Mouse (Mus musculus) midbrain, embryonic 12.5 days (tissue): ENCODE data around the gene Fzr1. TPM values are rescaled to one million over a fixed set of nuclear protein-coding genes. Genes with fewer than 3 reads are reported as not detected.

Experiments
- ATAC-seq: fragments of 200-750 bp; cut with Nextera tagmentation; 2 replicates; pipeline ENCODE4 v1.8.0; 2017; ENCODE audit warnings: low read depth, moderate TSS enrichment, moderate library complexity; ENCODE audit not compliant: low FRiP score
- H3K27ac ChIP-seq: fragments of 300-500 bp; sonication (generic); replicated peaks from 2 replicates; pipeline ENCODE4 v1.5.1; 2016; ENCODE audit warnings: mild to moderate bottlenecking
- H3K27me3 ChIP-seq: fragments of 300-500 bp; sonication (generic); 2 replicates; pipeline ENCODE4 v1.6.1; 2016; ENCODE audit warnings: mild to moderate bottlenecking
- H3K36me3 ChIP-seq: fragments of 300-500 bp; sonication (generic); 2 replicates; pipeline ENCODE4 v1.6.1; 2016
- H3K4me1 ChIP-seq: fragments of 300-500 bp; sonication (generic); 2 replicates; pipeline ENCODE4 v1.6.1; 2016
- H3K4me2 ChIP-seq: fragments of 300-500 bp; sonication (generic); replicated peaks from 2 replicates; pipeline ENCODE4 v1.6.1; 2016; ENCODE audit warnings: mild to moderate bottlenecking, moderate library complexity
- H3K4me3 ChIP-seq: fragments of 300-500 bp; sonication (generic); 2 replicates; pipeline ENCODE4 v1.5.1; 2016; ENCODE audit warnings: mild to moderate bottlenecking
- H3K9ac ChIP-seq: fragments of 300-500 bp; sonication (generic); replicated peaks from 2 replicates; pipeline ENCODE4 v1.6.1; 2016; ENCODE audit warnings: mild to moderate bottlenecking, moderate library complexity
- H3K9me3 ChIP-seq: fragments of 300-500 bp; sonication (generic); 2 replicates; pipeline ENCODE4 v1.6.1; 2016; ENCODE audit warnings: mild to moderate bottlenecking
- WGBS: fragments of 180-500 bp; shearing (Covaris S2); methylation state at CpG from one replicate; pipeline ENCODE4 v1.1.7; 2016; 5-methylcytosine and 5-hydroxymethylcytosine counted together
- polyA plus RNA-seq: library from polyadenylated mRNA; unstranded; fragments of >200 nt; fragmentation: Nextera tagmentation; extraction: Ambion mirVana; gene quantifications from 2 replicates; pipeline ENCODE4 v1.2.1, GENCODE M21; 2016

The Fzr1 gene
- polyA plus RNA-seq, 1 experiment from 2014 or later: 135 TPM

DNA sequence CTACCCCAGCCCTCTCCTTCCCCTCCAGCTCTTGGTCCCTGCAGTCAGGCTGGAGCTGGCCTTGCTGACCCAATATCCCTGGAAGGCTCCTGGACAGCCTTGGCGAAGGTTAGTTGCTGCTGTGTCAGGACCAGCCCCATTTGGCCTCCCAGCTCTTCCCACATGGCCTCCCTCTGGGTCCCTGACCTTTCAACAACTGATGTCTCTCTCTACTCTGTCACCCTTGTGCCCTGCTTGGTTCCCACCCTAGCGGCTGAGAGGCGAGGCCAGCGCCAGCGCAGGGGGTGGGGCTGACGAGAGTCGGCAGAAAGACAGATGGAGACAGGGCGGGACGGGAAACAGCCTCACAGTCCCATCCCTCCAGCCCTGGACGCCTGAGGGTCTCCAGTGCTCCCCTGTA lies 49.9 kb downstream of the Fzr1 start, which contains the start of gene Tbxa2r:
Tbxa2r (plus strand) TSS at position 346 of the 400 bp plus-strand sequence.
- no peak for ATAC-seq
- H3K27me3 ChIP-seq: peaks cover 24% of the 10 kb centered on the region
- H3K9ac ChIP-seq: no peak within 1 kb of the TSS
- peaks cover 41% of the 10 kb centered on the region for H3K36me3 ChIP-seq
- no peaks in the 10 kb centered on the region for H3K9me3 ChIP-seq
- H3K4me1 ChIP-seq: 0 out of 2 replicates have a peak, but pooled peaks cover 3% of the 10 kb centered on the region
- H3K4me3 ChIP-seq: no peak within 1 kb of the TSS
- 19% methylated on average over 10 of the region's 10 CpGs for WGBS
- H3K27ac ChIP-seq: 0 out of 2 replicates have a peak within 1 kb of the TSS, but pooled peaks have one; percentile 25
- no peak within 1 kb of the TSS for H3K4me2 ChIP-seq

DNA sequence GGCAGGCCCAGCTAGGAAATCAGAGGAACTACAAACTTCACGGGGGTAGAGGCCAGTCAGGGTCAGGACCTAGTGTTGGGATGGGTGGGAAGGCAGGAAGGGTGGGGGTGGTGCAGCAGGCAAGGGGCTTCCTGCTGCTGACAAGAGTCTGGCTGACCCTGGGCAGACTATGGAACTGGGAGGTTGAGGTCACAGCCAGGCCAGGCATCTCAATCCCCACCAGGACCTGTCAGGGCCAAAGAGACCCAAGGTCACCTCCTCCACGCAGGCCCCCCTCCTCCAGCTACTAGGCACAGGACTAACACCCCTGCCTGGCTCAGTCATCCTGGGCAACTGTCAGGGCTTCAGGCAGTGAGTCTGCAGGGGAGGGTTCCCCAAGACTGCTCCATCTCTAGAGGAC lies 50.4 kb downstream of the Fzr1 start:
- Histone ChIP-seq H3K4me2 (no peak overlapping the region), H3K4me1 (0 out of 2 replicates have a peak, but pooled peaks cover 3% of the 10 kb centered on the region), H3K9me3 (no peaks in the 10 kb centered on the region), H3K4me3 (no peak overlapping the region), H3K36me3 (peaks cover 46% of the 10 kb centered on the region), H3K27ac (0 out of 2 replicates have a peak overlapping the region, but pooled peaks have one; percentile 25), H3K9ac (no peak overlapping the region), H3K27me3 (peaks cover 20% of the 10 kb centered on the region)
- ATAC-seq: no peak
- 60% methylated on average over 2 of the region's 2 CpGs for WGBS

DNA sequence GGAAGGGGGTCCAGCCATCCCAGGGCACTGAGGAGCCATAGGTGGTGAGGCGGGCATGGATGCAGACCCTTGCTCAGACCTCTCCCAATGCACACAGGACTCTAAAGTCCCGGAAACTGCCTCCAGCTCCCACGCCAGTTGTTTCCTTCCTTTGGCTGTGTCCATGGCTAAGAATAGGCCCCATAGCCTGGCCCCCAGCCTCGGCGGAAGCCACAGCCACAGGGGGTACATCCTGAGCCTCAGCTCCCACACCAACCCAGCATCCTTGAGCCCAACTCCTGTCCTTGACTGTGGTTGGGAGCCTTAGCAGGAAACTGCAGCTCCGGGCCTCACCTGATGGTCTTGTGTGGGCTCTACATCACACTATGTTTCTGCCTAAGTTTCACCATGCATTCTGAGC lies 51.5 kb downstream of the Fzr1 start:
- Histone ChIP-seq H3K36me3 (peaks cover 53% of the 10 kb centered on the region), H3K27me3 (peaks cover 9% of the 10 kb centered on the region), H3K27ac (no peak overlapping the region), H3K9ac (no peak overlapping the region), H3K4me2 (no peak overlapping the region), H3K9me3 (no peaks in the 10 kb centered on the region), H3K4me1 (peaks cover 7% of the 10 kb centered on the region), H3K4me3 (no peak overlapping the region)
- WGBS: 86% methylated on average over 6 of the region's 6 CpGs
- ATAC-seq: no peak

DNA sequence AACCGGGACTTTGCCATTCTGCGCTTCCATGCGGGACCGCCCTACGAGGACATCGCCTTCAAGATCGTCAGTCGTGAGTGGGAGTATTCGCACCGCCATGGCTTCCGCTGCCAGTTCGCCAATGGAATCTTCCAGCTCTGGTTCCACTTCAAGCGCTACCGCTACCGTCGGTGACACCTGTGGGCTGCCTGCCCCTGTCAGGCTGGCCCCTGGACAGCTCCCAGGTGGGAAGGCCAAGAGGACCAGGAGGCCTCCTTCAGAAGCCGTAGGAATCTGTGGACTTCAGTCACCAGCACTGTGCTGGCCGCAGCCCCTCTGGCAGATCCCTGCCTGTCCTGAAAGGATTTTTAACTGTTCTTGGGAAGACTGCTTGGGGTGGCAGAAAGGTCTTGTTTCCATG lies 52.5 kb downstream of the Fzr1 start:
- no peak overlapping the region for H3K4me3 ChIP-seq
- H3K4me1 ChIP-seq: peaks cover 11% of the 10 kb centered on the region
- peaks cover 4% of the 10 kb centered on the region; the same call in 1 of the 2 replicates for H3K27me3 ChIP-seq
- no peak overlapping the region for H3K9ac ChIP-seq
- peaks cover 53% of the 10 kb centered on the region for H3K36me3 ChIP-seq
- no peak overlapping the region for H3K4me2 ChIP-seq
- no peak overlapping the region for H3K27ac ChIP-seq
- WGBS: 97% methylated on average over 18 of the region's 18 CpGs
- ATAC-seq: no peak
- H3K9me3 ChIP-seq: no peaks in the 10 kb centered on the region

DNA sequence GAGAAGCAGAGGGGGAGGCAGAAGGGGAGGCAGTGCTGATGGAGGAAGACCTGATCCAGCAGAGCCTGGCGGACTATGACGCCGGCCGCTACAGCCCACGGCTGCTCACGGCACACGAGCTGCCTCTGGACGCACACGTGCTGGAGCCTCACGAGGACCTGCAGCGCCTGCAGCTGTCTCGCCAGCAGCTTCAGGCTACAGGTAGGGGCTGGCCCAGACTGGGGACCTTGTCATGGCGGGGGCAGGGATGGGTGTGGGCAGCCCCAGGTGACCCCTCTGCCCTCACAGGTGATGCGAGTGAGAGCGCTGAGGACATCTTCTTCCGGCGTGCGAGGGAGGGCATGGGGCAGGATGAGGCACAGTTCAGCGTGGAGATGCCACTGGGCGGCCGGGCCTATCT lies 53.1 kb downstream of the Fzr1 start:
- H3K9me3 ChIP-seq: no peaks in the 10 kb centered on the region
- no peaks in the 10 kb centered on the region; the same call in 1 of the 2 replicates for H3K27me3 ChIP-seq
- no peak for ATAC-seq
- H3K4me3 ChIP-seq: 0 out of 2 replicates have a peak overlapping the region, but pooled peaks have one; percentile 3
- H3K27ac ChIP-seq: no peak overlapping the region
- H3K4me1 ChIP-seq: peaks cover 11% of the 10 kb centered on the region
- no peak overlapping the region for H3K9ac ChIP-seq
- WGBS: 92% methylated on average over 21 of the region's 21 CpGs
- H3K36me3 ChIP-seq: peaks cover 53% of the 10 kb centered on the region
- H3K4me2 ChIP-seq: no peak overlapping the region

DNA sequence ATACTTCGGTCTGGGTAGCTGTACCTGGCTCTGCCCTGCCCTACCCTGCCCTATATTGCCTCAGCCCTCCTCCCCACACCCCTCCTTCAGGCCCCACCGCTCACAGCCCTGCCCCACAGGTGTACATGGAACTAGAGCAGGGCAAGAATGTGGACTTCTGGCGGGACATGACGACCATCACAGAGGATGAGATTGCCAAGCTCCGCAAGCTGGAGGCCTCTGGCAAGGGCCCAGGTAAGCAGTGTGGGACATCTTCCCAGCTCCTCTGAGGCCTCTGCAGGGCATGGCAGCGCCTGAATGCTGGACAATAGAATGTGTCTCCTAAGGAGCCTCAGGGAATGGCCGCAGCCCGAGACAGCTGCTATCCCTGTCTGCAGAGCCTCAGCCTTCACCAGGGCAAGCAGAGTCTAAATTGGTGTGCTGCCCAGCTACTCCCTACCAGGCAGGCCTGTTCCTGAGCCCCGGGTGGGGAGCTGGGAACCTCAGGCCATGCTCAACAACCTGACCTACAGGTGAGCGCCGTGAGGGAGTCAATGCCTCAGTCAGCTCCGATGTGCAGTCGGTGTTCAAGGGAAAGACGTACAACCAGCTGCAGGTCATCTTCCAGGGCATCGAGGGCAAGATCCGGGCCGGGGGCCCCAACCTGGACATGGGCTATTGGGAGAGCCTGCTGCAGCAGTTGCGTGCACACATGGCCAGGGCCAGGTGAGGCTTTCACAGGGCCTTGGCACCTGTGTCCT lies 54.4 kb downstream of the Fzr1 start:
- whole genome bisulfite sequencing: 94% methylated on average over 18 of the region's 18 CpGs
- Histone ChIP-seq H3K9me3 (no peaks in the 10 kb centered on the region), H3K4me2 (no peak overlapping the region), H3K27me3 (no peaks in the 10 kb centered on the region; the same call in 1 of the 2 replicates), H3K4me1 (peaks cover 22% of the 10 kb centered on the region), H3K4me3 (no peak overlapping the region), H3K36me3 (peaks cover 53% of the 10 kb centered on the region), H3K9ac (no peak overlapping the region), H3K27ac (no peak overlapping the region)
- ATAC-seq: no peak

DNA sequence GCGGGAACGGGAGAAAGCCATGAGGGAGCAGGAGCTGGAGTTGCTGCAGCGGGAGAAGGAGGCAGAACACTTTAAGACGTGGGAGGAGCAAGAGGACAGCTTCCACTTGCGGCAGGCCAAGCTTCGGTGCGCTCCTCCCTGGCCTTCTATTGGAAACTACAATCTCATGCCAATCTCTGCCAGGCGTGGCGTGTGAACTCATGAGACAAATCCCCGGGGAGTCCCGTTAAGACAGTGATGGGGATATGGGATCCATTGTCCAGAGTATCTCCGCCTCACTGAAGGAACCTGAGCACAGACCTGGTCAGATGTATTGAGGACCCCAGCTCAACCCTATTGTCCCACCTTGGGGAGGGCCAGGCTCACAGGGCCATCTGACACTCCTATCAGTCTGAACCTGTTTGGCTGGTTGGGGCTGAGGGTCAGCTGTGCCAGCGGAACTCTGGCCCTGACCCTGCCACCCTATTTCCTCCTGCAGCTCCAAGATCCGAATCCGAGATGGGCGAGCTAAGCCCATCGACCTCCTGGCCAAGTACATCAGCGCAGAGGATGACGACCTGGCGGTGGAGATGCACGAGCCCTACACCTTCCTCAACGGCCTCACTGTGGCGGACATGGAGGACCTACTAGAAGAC lies 55.1 kb downstream of the Fzr1 start:
- Histone ChIP-seq H3K4me3 (0 out of 2 replicates have a peak overlapping the region, but pooled peaks have one; percentile 96), H3K9me3 (no peaks in the 10 kb centered on the region), H3K9ac (no peak overlapping the region), H3K4me1 (peaks cover 26% of the 10 kb centered on the region), H3K4me2 (no peak overlapping the region), H3K36me3 (peaks cover 59% of the 10 kb centered on the region), H3K27ac (no peak overlapping the region), H3K27me3 (no peaks in the 10 kb centered on the region)
- no peak for ATAC-seq
- 93% methylated on average over 23 of the region's 23 CpGs for WGBS

DNA sequence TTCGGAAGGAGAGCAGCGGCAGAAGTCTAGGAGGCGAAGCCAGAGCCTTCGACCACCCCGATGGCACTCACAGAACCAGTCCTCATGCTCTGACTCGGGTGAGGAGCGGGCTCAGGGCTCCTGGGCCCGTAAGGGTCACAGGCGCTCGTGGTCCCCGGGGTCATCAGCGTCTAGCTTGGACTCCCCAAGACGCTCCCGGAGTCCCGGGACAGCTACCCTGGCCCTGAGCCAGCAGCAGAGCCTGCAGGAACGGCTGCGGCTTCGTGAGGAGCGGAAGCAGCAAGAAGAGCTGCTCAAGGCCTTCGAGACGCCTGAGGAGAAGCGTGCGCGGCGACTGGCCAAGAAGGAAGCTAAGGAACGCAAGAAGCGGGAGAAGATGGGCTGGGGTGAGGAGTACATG lies 55.9 kb downstream of the Fzr1 start:
- peak overlapping the region; percentile 96; the same call in 1 of the 2 replicates for H3K4me3 ChIP-seq
- no peak overlapping the region for H3K9ac ChIP-seq
- H3K27me3 ChIP-seq: no peaks in the 10 kb centered on the region
- H3K9me3 ChIP-seq: no peaks in the 10 kb centered on the region
- 96% methylated on average over 27 of the region's 27 CpGs for WGBS
- H3K4me1 ChIP-seq: peaks cover 26% of the 10 kb centered on the region
- H3K36me3 ChIP-seq: peaks cover 66% of the 10 kb centered on the region
- no peak overlapping the region for H3K27ac ChIP-seq
- ATAC-seq: no peak
- peak overlapping the region; percentile 70; the same call in 1 of the 2 replicates for H3K4me2 ChIP-seq

DNA sequence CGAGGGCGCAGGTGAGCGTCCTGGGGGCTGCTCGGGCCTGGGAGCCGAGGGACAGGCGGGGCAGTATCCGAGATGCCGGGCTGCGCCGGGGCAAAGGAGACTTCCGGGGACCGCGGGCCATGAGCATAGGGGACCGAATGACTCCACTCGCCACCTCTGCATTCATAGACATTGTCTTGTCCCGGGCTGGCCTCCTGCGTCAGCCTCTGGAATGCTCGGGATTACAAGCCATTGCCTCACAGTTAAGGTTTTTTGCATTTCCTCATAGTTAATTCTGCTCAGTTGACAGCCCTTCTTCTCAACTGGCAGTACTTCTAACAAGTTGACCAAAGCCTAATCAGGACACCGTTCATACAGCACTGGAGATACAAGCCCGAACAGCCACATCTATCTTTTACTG lies 56.9 kb downstream of the Fzr1 start:
- peak overlapping the region; percentile 85 for H3K27ac ChIP-seq
- H3K27me3 ChIP-seq: peaks cover 8% of the 10 kb centered on the region; the same call in 1 of the 2 replicates
- peaks cover 65% of the 10 kb centered on the region for H3K36me3 ChIP-seq
- WGBS: 3% methylated on average over 20 of the region's 20 CpGs
- ATAC-seq: no peak
- peaks cover 35% of the 10 kb centered on the region for H3K4me1 ChIP-seq
- H3K4me2 ChIP-seq: peak overlapping the region; percentile 70
- H3K9me3 ChIP-seq: no peaks in the 10 kb centered on the region
- H3K9ac ChIP-seq: peak overlapping the region; percentile 81
- peak overlapping the region; percentile 96 for H3K4me3 ChIP-seq

DNA sequence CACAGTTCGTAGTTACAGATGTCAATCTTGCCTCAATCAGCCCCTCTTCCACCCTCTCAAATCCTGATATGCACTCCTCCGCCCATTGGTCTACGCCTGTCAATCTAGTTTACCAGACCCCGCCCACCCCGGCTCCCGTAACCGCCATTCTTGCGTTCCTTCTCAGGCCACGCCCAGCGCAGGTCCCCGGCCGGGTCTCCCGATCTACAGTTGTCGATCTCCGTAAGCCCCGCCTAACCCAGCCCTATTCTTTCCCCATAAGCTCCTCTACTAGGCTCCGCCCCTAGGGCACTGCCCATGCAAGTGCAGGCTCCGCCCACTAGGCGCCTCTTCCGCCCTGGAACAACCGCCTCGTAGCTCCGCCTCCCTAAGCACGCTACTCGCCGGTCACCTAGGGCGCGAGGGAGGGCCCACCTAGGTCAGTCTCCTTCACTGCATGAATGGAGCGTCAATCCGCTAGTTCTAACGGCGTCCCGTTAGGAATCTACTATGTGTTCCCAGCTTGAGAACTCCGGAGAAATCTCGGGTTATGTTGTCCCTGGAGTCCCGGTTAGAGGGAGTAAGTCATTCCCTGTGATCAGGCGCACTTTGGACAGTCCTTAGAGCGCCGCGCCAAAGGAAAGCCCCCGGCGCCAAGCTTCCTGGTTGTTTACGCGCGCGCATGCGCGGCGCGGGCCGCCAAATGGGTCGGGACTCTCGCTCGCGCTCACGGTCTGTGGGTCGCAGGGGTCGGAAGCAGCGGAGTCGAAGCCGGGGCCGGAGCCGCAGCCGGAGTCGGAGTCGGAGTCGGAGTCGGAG lies 57.6 kb downstream of the Fzr1 start, which contains the start of gene Cactin:
Cactin (plus strand) TSS at position 554 of the 798 bp plus-strand sequence.
- H3K9ac ChIP-seq: peak within 1 kb of the TSS; percentile 81
- WGBS: under 1% methylated on average over 68 of the region's 68 CpGs
- H3K36me3 ChIP-seq: peaks cover 65% of the 10 kb centered on the region
- peaks cover 11% of the 10 kb centered on the region; the same call in 1 of the 2 replicates for H3K27me3 ChIP-seq
- ATAC-seq: peak; percentile 91
- peaks cover 38% of the 10 kb centered on the region for H3K4me1 ChIP-seq
- peak within 1 kb of the TSS; percentile 96 for H3K4me3 ChIP-seq
- no peaks in the 10 kb centered on the region for H3K9me3 ChIP-seq
- H3K27ac ChIP-seq: peak within 1 kb of the TSS; percentile 85
- H3K4me2 ChIP-seq: peak within 1 kb of the TSS; percentile 70

DNA sequence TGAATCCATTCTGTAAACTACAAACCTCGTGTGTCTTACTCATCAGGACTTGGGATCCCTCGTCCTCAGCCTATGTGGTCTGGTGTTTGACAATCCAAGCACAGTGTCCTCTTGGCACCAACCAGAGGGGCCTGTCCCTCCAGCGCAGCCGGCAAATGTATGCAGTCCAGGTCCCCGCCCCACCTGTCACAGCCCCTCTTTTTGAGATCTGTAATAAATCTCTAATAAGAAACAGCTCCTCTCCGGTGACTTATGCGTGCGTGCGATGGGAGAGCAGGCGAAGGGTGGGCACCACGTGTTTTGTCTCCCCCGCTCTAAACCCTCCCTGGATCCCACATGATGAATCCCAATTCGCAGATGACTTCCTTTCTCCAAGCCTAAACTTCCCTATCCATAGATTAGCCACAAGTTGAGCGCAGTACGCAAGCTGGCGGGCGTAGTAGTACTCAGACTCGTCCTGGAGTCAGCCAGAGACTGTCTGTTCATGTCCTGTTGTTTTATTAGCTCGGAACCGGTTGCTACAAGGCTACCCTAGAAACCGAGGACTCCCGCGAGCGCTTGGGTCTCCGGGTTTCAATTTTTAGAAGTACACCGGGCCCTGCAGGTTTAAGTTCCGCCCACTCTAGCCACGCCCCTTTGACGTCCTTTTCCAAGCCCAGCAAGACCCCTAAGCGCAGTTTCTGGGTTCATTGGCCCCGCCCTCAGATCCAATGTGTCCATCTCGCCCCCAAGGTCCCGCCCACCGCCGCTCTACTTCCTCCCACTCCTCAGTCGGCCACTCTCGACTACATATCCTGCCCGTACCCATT lies 58.4 kb downstream of the Fzr1 start:
- peak overlapping the region; percentile 85 for H3K27ac ChIP-seq
- peaks cover 64% of the 10 kb centered on the region for H3K36me3 ChIP-seq
- H3K27me3 ChIP-seq: peaks cover 11% of the 10 kb centered on the region
- H3K9ac ChIP-seq: peak overlapping the region; percentile 61
- peak overlapping the region; percentile 70 for H3K4me2 ChIP-seq
- H3K4me1 ChIP-seq: peaks cover 38% of the 10 kb centered on the region
- peak; percentile 1; the same call in 1 of the 2 replicates for ATAC-seq
- H3K4me3 ChIP-seq: peak overlapping the region; percentile 96
- 2% methylated on average over 38 of the region's 38 CpGs for WGBS
- H3K9me3 ChIP-seq: no peaks in the 10 kb centered on the region
